Mouse (Mus musculus) ES-E14 (cell line): ENCODE data around the gene Nipa2.

Experiments
- CHD2 ChIP-seq: IDR thresholded peaks from 2 replicates; pipeline ENCODE4 v1.6.1; 2014; ENCODE audit warnings: mild to moderate bottlenecking, low read depth, low read length, inconsistent platforms
- HCFC1 ChIP-seq: IDR thresholded peaks from 2 replicates; pipeline ENCODE4 v1.6.1; 2012; ENCODE audit warnings: low read length, inconsistent platforms, borderline replicate concordance; ENCODE audit not compliant: insufficient read depth
- MAFK ChIP-seq: IDR thresholded peaks from 2 replicates; pipeline ENCODE4 v1.6.1; 2014; ENCODE audit warnings: mild to moderate bottlenecking, low read depth, low read length, inconsistent platforms; ENCODE audit not compliant: insufficient read depth
- ZC3H11A ChIP-seq: IDR thresholded peaks from 2 replicates; pipeline ENCODE4 v1.6.1; 2012; ENCODE audit warnings: low read depth, mild to moderate bottlenecking, inconsistent platforms, low read length, borderline replicate concordance
- ZNF384 ChIP-seq: IDR thresholded peaks from 2 replicates; pipeline ENCODE4 v1.6.1; 2012; ENCODE audit warnings: low read depth, low read length, inconsistent platforms

GRCm38 (mm10) chr7:55890731-55891130 lies 71.5 kb downstream of the Nipa2 start:
- TF ChIP-seq ZNF384: no peak
- TF ChIP-seq ZC3H11A: no peak
- no peak for TF ChIP-seq MAFK
- TF ChIP-seq HCFC1: no peak
- no peak for TF ChIP-seq CHD2
